Mouse (Mus musculus) embryonic facial prominence, embryonic 11.5 days (tissue): ENCODE measurements around the gene Inka2. TPM values are rescaled to one million over a fixed set of nuclear protein-coding genes. Genes with fewer than 3 reads are reported as not detected.

Experiments
- ATAC-seq: fragments of 200-750 bp; cut with Nextera tagmentation; replicated peaks from 2 replicates; pipeline ENCODE4 v1.8.0; 2017; ENCODE audit warnings: low read depth; ENCODE audit not compliant: insufficient number of reproducible peaks, low FRiP score, low TSS enrichment
- DNase-seq: peaks from one replicate; pipeline ENCODE4 v3.0.0-alpha.2; 2015; ENCODE audit warnings: low spot score
- H3K27ac ChIP-seq: fragments of 300-500 bp; sonication (generic); replicated peaks from 2 replicates; pipeline ENCODE4 v1.5.1; 2014; ENCODE audit warnings: mild to moderate bottlenecking, low read depth, low read length, control low read depth
- H3K27me3 ChIP-seq: fragments of 300-500 bp; sonication (generic); 2 replicates; pipeline ENCODE4 v1.6.1; 2014; ENCODE audit warnings: mild to moderate bottlenecking, low read length, moderate library complexity, mixed read lengths; ENCODE audit not compliant: control insufficient read depth, insufficient read depth
- H3K36me3 ChIP-seq: fragments of 300-500 bp; sonication (generic); replicated peaks from 2 replicates; pipeline ENCODE4 v1.6.1; 2014; ENCODE audit warnings: low read depth, mild to moderate bottlenecking, low read length, moderate library complexity, mixed read lengths; ENCODE audit not compliant: control insufficient read depth, insufficient read depth
- H3K4me1 ChIP-seq: fragments of 300-500 bp; sonication (generic); 2 replicates; pipeline ENCODE4 v1.6.1; 2014; ENCODE audit warnings: low read length, mixed read lengths; ENCODE audit not compliant: control insufficient read depth, insufficient read depth
- H3K4me2 ChIP-seq: fragments of 300-500 bp; sonication (generic); 2 replicates; pipeline ENCODE4 v1.6.1; 2014; ENCODE audit warnings: low read depth, mild to moderate bottlenecking, control low read depth, low read length, moderate library complexity
- H3K4me3 ChIP-seq: fragments of 300-500 bp; sonication (generic); 2 replicates; pipeline ENCODE4 v1.5.1; 2014; ENCODE audit warnings: low read depth, low read length, control low read depth
- H3K9ac ChIP-seq: fragments of 300-500 bp; sonication (generic); replicated peaks from 2 replicates; pipeline ENCODE4 v1.6.1; 2014; ENCODE audit warnings: mild to moderate bottlenecking, control low read depth, low read length
- H3K9me3 ChIP-seq: fragments of 300-500 bp; sonication (generic); replicated peaks from 2 replicates; pipeline ENCODE4 v1.6.1; 2016; ENCODE audit warnings: mild to moderate bottlenecking, low read length, inconsistent platforms, mixed read lengths; ENCODE audit not compliant: control insufficient read depth
- WGBS: fragments of 180-500 bp; shearing (Covaris S2); extraction: QIAGEN DNeasy Blood & Tissue Kit; methylation state at CpG from one replicate; pipeline ENCODE4 v1.1.7; 2014; 5-methylcytosine and 5-hydroxymethylcytosine counted together
- polyA plus RNA-seq: library from polyadenylated mRNA; unstranded; fragments of >200 nt; fragmentation: Nextera tagmentation; extraction: Ambion mirVana; gene quantifications from 2 replicates; pipeline ENCODE4 v1.2.1, GENCODE M21; 2014

Gene Inka2
- polyA plus RNA-seq, 1 experiment from 2014 or later, result 0.80 TPM

DNA sequence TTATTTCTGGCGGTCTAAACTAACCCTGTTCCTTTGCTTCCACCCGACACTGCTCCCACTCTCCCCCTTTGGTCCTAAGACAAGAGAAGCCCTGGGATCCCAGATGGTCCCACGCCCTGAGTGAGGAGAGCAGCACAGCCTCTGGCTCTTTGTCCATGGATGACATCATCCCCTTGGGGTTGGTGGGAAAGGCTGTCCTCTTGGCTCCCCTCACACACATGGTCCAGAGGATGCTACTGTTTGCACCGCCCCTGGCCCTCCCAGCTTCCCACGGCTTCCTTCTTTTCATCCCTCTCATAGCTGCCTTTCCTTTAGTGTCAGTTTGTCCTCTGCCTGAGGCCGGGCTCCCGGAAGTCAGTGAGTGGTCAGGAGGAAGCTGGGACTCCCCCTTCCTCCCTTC, 7.3 kb downstream of the Inka2 start:
- Histone ChIP-seq H3K4me2 (no peak overlapping the region), H3K27me3 (no peaks in the 10 kb centered on the region), H3K27ac (no peak overlapping the region), H3K9me3 (no peaks in the 10 kb centered on the region), H3K4me1 (peaks cover 6% of the 10 kb centered on the region), H3K36me3 (no peaks in the 10 kb centered on the region), H3K9ac (no peak overlapping the region), H3K4me3 (no peak overlapping the region)
- DNase-seq (no peak), ATAC-seq (no peak)
- WGBS, result 59% methylated on average over 7 of the region's 7 CpGs

DNA sequence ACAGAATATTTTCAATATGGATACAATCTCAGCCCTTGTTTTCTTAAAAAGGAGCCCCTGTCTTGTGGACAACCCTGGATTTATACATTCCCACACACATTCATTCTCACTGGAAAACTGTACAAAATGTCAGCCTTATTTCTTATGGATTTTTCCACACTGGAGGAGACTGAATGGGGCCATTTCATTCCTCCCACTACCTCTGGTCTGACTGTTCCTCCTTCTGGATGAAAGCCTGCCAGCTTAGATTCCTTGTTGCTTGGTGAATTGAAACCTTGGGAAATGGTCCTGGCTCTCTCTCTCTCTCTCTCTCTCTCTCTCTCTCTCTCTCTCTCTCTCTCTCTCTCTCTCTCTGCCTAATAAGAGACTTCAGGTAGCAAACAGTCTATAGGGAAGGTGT, 8.4 kb downstream of the Inka2 start:
- Histone ChIP-seq H3K27me3 (no peaks in the 10 kb centered on the region), H3K27ac (no peak overlapping the region), H3K4me2 (no peak overlapping the region), H3K4me3 (no peak overlapping the region), H3K9me3 (no peaks in the 10 kb centered on the region), H3K36me3 (no peaks in the 10 kb centered on the region), H3K4me1 (peaks cover 6% of the 10 kb centered on the region), H3K9ac (no peak overlapping the region)
- DNase-seq (no peak), ATAC-seq (no peak)

DNA sequence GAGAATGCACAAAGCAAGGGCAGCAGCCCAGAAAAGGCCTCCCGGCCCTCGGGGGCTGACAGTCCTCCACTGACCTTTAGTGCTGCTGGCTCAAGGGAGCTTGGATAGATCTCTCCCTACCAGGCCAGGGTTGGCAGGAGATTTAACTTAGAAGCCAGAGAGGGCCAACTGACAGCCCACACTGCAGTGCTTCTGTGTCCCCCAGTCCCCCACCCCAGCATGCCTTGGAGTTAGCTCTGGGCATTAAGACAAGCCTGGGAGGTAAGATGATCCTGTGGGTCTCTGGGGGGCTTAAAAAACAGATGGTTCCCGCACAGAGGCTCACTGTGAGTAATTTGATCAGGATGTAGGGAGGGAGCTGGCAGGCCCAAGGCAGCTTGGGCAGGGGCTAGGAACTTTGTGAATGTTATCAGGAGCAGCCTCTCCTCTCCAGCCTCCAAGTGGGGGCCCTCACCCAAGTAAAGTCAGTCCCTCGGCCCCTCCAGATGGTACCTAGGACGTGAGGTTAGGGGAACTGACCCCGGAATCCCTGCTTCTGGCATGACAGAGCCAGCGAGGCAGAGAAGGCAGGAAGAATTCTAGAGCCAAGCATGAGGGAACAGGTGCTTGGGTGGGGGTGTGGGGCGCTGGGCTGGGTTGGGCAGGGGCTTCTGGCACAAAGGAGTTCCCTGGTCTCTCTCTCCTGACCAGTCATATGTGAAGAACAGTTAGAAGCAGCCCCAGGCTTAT, 9.9 kb downstream of the Inka2 start:
- 0 out of 2 replicates have a peak overlapping the region, but pooled peaks have one; percentile 6 for H3K4me2 ChIP-seq
- 3% methylated on average over 8 of the region's 8 CpGs for WGBS
- no peak overlapping the region for H3K4me3 ChIP-seq

DNA sequence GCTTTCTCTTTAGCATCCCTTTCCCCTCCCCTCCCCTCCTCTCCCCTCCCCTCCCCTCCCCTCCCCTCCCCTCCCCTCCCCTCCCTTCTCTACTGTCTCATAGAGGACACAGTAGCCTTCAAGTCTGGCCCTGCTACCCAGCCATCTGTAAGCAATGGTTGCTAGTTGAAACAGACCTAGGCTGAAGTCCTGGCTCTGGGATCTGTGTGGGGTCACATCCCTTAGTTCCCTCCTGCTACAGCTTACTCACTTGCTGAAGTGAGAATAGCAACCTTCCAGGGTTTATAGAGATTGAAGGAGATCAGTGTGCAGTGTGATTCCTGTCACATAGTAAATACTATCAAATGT, 10.4 kb downstream of the Inka2 start:
- peaks cover 6% of the 10 kb centered on the region for H3K4me1 ChIP-seq
- DNase-seq, result no peak
- ATAC-seq, result no peak
- no peak overlapping the region for H3K4me3 ChIP-seq
- no peak overlapping the region for H3K27ac ChIP-seq
- H3K4me2 ChIP-seq, result no peak overlapping the region
- no peaks in the 10 kb centered on the region for H3K9me3 ChIP-seq
- no peak overlapping the region for H3K9ac ChIP-seq
- H3K36me3 ChIP-seq, result no peaks in the 10 kb centered on the region
- no peaks in the 10 kb centered on the region for H3K27me3 ChIP-seq

More for the DNA sequence above, 9.9 kb downstream of the Inka2 start:
- Histone ChIP-seq H3K4me1 (peaks cover 6% of the 10 kb centered on the region), H3K9ac (no peak overlapping the region), H3K27me3 (no peaks in the 10 kb centered on the region), H3K36me3 (no peaks in the 10 kb centered on the region), H3K27ac (0 out of 2 replicates have a peak overlapping the region, but pooled peaks have one; percentile 56), H3K9me3 (no peaks in the 10 kb centered on the region)
- ATAC-seq, result peak; percentile 65
- DNase-seq, result peak; percentile 77

DNA sequence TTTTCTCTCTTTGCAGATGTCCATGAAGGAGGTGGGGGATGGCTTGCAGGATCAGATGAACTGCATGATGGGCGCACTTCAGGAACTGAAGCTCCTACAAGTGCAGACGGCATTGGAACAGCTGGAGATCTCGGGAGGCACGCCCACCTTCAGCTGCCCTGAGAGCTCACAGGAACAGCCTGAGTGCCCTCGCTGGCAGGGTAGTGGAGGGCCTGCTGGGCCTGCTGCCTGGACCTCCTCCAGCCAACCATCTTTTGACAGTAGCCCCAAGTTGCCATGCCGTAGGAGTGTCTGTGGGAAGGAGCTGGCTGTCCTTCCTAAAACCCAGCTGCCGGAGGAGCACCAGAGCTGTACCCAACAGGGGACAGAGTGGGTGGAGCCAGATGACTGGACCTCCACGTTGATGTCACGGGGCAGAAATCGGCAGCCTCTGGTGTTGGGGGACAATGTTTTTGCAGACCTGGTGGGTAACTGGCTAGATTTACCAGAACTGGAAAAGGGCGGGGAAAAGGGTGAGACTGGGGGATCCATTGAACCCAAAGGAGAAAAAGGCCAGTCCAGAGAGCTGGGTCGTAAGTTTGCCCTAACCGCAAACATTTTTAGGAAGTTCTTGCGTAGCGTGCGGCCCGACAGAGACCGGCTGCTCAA, 12.1 kb downstream of the Inka2 start:
- WGBS, result 66% methylated on average over 18 of the region's 18 CpGs
- no peak overlapping the region for H3K9ac ChIP-seq
- H3K27me3 ChIP-seq, result no peaks in the 10 kb centered on the region
- no peak overlapping the region for H3K4me3 ChIP-seq
- no peak for ATAC-seq
- no peak for DNase-seq
- H3K9me3 ChIP-seq, result no peaks in the 10 kb centered on the region
- H3K27ac ChIP-seq, result no peak overlapping the region
- no peak overlapping the region for H3K4me2 ChIP-seq
- no peaks in the 10 kb centered on the region for H3K36me3 ChIP-seq
- peaks cover 6% of the 10 kb centered on the region for H3K4me1 ChIP-seq

DNA sequence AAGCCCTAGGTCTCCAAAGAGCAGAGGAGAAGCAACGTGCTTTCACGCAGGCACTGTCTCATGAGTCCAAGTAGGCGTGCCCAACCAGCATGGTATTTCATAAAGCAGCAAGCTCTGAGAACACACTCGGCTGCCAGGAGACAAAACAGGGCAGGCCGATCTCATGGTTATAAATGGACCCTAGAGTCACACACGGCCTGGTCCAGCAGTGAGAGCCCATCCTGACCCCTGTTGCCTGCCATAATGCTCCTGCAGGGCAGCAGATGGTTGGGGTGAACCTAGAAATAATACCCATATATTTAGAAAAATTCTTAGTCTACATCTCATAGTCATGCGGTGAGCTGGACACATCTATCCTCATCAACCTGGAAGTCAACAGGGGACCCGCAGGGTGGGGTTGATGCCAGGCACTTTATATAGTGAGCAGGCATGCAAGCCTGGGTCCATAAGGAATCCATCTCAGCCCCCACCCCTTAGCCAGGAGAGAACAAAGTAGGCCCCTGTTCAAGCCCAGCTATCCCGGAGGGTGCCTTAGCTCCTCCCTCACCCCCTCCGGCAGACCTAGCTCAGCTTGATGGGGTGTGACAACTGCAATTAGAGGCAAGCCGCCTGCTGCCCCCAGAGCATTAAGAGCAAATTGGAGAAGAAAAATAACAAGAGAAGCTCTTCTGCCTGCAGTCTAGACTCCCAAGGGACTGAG, 13.6 kb downstream of the Inka2 start:
- H3K4me1 ChIP-seq, result peaks cover 6% of the 10 kb centered on the region
- ATAC-seq, result peak; percentile 46; the same call in 1 of the 2 replicates
- H3K27me3 ChIP-seq, result no peaks in the 10 kb centered on the region
- 41% methylated on average over 11 of the region's 11 CpGs for WGBS
- H3K9ac ChIP-seq, result no peak overlapping the region
- no peak overlapping the region for H3K4me3 ChIP-seq
- no peak overlapping the region for H3K27ac ChIP-seq
- H3K36me3 ChIP-seq, result no peaks in the 10 kb centered on the region
- no peaks in the 10 kb centered on the region for H3K9me3 ChIP-seq
- H3K4me2 ChIP-seq, result no peak overlapping the region
- DNase-seq, result peak; percentile 52

DNA sequence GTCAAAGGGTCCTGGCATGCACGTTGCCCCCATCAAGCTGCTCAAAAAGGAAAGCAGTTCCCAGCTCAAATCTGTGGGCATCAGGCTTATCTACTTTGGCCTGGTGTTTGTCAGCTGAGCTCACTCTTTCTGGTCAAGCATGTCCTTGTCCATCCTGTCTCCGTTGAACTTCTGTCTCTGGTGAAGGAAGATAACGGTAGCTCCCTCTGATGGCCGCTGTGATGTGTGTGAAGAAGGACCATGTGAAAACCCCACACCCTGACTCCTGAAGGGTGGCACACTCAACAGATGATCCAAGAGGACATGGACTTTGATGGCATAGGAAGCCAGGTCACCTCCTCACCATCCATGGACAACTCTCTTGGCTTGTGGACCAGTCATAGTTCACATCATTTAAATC, 14.3 kb downstream of the Inka2 start:
- no peak overlapping the region for H3K9ac ChIP-seq
- DNase-seq (no peak), ATAC-seq (no peak)
- H3K27ac ChIP-seq, result no peak overlapping the region
- no peaks in the 10 kb centered on the region for H3K36me3 ChIP-seq
- H3K4me1 ChIP-seq, result peaks cover 6% of the 10 kb centered on the region
- 30% methylated on average over 4 of the region's 4 CpGs for WGBS
- H3K9me3 ChIP-seq, result no peaks in the 10 kb centered on the region
- H3K4me3 ChIP-seq, result no peak overlapping the region
- H3K27me3 ChIP-seq, result no peaks in the 10 kb centered on the region
- no peak overlapping the region for H3K4me2 ChIP-seq

DNA sequence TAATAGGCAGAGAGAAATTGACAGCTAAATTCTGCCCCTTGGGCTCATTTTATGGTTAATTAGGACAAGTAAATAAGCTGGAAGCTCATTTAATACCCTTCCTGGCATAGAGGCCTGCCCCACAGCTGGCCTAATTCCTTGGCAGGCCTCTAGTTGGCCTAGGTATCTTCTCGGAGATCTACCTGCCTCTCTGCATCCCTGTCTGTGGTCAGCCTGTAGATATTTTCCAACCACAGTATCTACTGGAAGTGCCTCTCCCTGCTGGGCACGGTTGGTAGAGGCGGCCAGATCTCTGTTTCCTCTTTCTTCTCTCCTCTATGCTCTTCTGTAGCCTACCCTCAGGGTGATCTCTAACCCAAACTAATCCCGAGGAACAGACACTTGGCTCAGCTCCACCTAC, 15.6 kb downstream of the Inka2 start:
- no peak for ATAC-seq
- no peaks in the 10 kb centered on the region for H3K9me3 ChIP-seq

More for the DNA sequence above, 15.6 kb downstream of the Inka2 start:
- DNase-seq, result no peak
- Histone ChIP-seq H3K4me3 (no peak overlapping the region), H3K4me2 (no peak overlapping the region), H3K9ac (no peak overlapping the region), H3K27ac (no peak overlapping the region), H3K27me3 (no peaks in the 10 kb centered on the region), H3K4me1 (no peaks in the 10 kb centered on the region), H3K36me3 (no peaks in the 10 kb centered on the region)
- 69% methylated on average over 4 of the region's 4 CpGs for WGBS
